8 mouse cellular contexts compared by ENCODE assay signal in genomic region chr3:150384996-150385627, GRCm38 (mm10).
DNase-seq lines count a peak whose midpoint lies in the region; ATAC-seq and TF ChIP-seq lines count a peak whose summit lies in the region.

No protein-coding gene starts in this region.

- no peak for ATAC-seq in heart, postnatal 0 days (ENCODE audit: insufficient read depth, low read depth)
- no peak for ATAC-seq in heart, embryonic 12.5 days (ENCODE audit: insufficient number of reproducible peaks, low FRiP score)
- ATAC-seq in forebrain, embryonic 13.5 days: peak; percentile 74; the same call in 1 of the 2 replicates
- peak; percentile 82 for ATAC-seq in megakaryocyte-erythroid progenitor cell, adult 5-6 weeks (replicated peaks; ENCODE audit: low FRiP score, low TSS enrichment, poor library complexity, severe bottlenecking)
- ATAC-seq in megakaryocyte, adult 5-6 weeks (ENCODE audit: poor library complexity, severe bottlenecking): no peak

- no peak overlapping the region for H3K4me3 ChIP-seq in heart, postnatal 0 days (ENCODE audit: low read depth, low read length)
- no peak overlapping the region for H3K4me3 ChIP-seq in heart, embryonic 12.5 days
- H3K4me3 ChIP-seq in forebrain, embryonic 13.5 days: no peak overlapping the region
- H3K4me3 ChIP-seq in layer of hippocampus, adult 2 months: no peak overlapping the region

- H3K4me1 ChIP-seq in heart, postnatal 0 days (ENCODE audit: control insufficient read depth, insufficient read depth): no peaks in the 10 kb centered on the region
- H3K4me1 ChIP-seq in heart, embryonic 12.5 days (replicated peaks): no peaks in the 10 kb centered on the region
- no peaks in the 10 kb centered on the region for H3K4me1 ChIP-seq in forebrain, embryonic 13.5 days

- no peaks in the 10 kb centered on the region for H3K27me3 ChIP-seq in heart, postnatal 0 days (ENCODE audit: control insufficient read depth, insufficient read depth, low read length)
- no peaks in the 10 kb centered on the region for H3K27me3 ChIP-seq in heart, embryonic 12.5 days (replicated peaks)
- H3K27me3 ChIP-seq in forebrain, embryonic 13.5 days: no peaks in the 10 kb centered on the region

- H3K9ac ChIP-seq in heart, postnatal 0 days (replicated peaks; ENCODE audit: low read depth, low read length): no peak overlapping the region
- H3K9ac ChIP-seq in heart, embryonic 12.5 days: no peak overlapping the region
- H3K9ac ChIP-seq in forebrain, embryonic 13.5 days: no peak overlapping the region

- no peak for TF ChIP-seq EP300 in heart, postnatal 0 days (IDR thresholded peaks at IDR 0.05; ENCODE audit: low read depth)

- H3K9me3 ChIP-seq in heart, postnatal 0 days (replicated peaks; ENCODE audit: control insufficient read depth, low read length): no peaks in the 10 kb centered on the region
- H3K9me3 ChIP-seq in heart, embryonic 12.5 days (replicated peaks): no peaks in the 10 kb centered on the region
- no peaks in the 10 kb centered on the region for H3K9me3 ChIP-seq in forebrain, embryonic 13.5 days (replicated peaks)

- TF ChIP-seq CTCF in heart, postnatal 0 days (IDR thresholded peaks at IDR 0.05; ENCODE audit: low read depth): peak; percentile 69
- TF ChIP-seq CTCF in layer of hippocampus, adult 2 months (conservative IDR thresholded peaks at IDR 0.05): peak; percentile 77

- H3K27ac ChIP-seq in heart, postnatal 0 days (ENCODE audit: low read depth): no peak overlapping the region
- no peak overlapping the region for H3K27ac ChIP-seq in heart, embryonic 12.5 days (ENCODE audit: poor library complexity, severe bottlenecking)
- no peak overlapping the region for H3K27ac ChIP-seq in forebrain, embryonic 13.5 days
- H3K27ac ChIP-seq in layer of hippocampus, adult 2 months: no peak overlapping the region

- H3K36me3 ChIP-seq in heart, postnatal 0 days (replicated peaks; ENCODE audit: control insufficient read depth, insufficient read depth, low read length): no peaks in the 10 kb centered on the region
- H3K36me3 ChIP-seq in heart, embryonic 12.5 days: no peaks in the 10 kb centered on the region
- H3K36me3 ChIP-seq in forebrain, embryonic 13.5 days (ENCODE audit: poor library complexity, severe bottlenecking): no peaks in the 10 kb centered on the region

- H3K4me2 ChIP-seq in heart, postnatal 0 days (ENCODE audit: low read depth, low read length): no peak overlapping the region
- no peak overlapping the region for H3K4me2 ChIP-seq in heart, embryonic 12.5 days
- H3K4me2 ChIP-seq in forebrain, embryonic 13.5 days: no peak overlapping the region

- 6% methylated on average over 1 of the region's 1 CpGs for WGBS in heart, postnatal 0 days
- WGBS in heart, embryonic 12.5 days: 6% methylated on average over 1 of the region's 1 CpGs
- WGBS in forebrain, embryonic 13.5 days: 6% methylated on average over 1 of the region's 1 CpGs

- DNase-seq in heart, postnatal 0 days (ENCODE audit: low spot score): peak; percentile 8
- peak; percentile 70 for DNase-seq in A20 (ENCODE audit: low read depth, low spot score)
- peak; percentile 40 for DNase-seq in adrenal gland, postnatal 25 days
- peak; percentile 31 to 52 for DNase-seq in layer of hippocampus, adult 2 months (ENCODE audit: low spot score in 2 of 2)

Comparison
In these comparisons a context has a peak if more than half of its experiments do, and no peak if none do; other contexts are left out.
1. ATAC-seq: peak in forebrain, embryonic 13.5 days (single experiment) and megakaryocyte-erythroid progenitor cell, adult 5-6 weeks (single experiment); none in heart, postnatal 0 days (single experiment), heart, embryonic 12.5 days (single experiment) and megakaryocyte, adult 5-6 weeks (single experiment).
2. DNase-seq: peak in every context shown above with its lines; median percentile 70 in A20; 42 in layer of hippocampus, adult 2 months; 40 in adrenal gland, postnatal 25 days; 8 in heart, postnatal 0 days.